Mouse (Mus musculus): Measurements from ENCODE around the gene 4930564D02Rik. TPM values are rescaled to one million over a fixed set of nuclear protein-coding genes. Genes with fewer than 3 reads are reported as not detected.

The 4930564D02Rik gene
- polyA plus RNA-seq (2012; ENCODE audit: low replicate concordance), result not detected in 2 replicates

DNA sequence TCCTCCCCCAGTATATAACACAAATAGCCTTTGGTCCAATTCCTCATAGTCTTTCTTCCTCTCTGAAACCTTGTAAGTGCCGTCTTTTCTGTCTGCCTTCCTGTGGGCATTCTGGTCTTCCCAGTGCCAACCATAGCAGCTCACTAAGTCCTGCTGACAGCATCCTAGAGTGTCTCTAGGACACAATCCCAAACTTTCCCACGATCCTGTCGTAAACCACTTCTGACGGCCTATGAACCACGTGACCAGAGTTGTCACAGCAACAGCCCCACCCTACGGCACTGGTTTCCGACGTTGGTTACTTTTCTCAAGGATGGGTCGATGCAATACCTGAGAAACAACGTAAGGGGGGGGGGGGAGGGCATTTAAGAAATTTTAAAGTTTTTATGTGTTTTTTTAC, at the start of gene 4930564D02Rik:
TSS of gene 4930564D02Rik (plus strand) at position 301 of the 400 bp plus-strand sequence.

GRCm38 (mm10) chr3:105052937-105053697, 13.5 kb upstream of the 4930564D02Rik start, which contains the start of gene Cttnbp2nl:
Gene Cttnbp2nl, minus strand, starts transcription at chr3:105053146.

Other genes starting within 250 kb of the 4930564D02Rik start
- 23.8 and 27.2 TPM in 2 replicates for gene Mov10, start 248.3 kb upstream of the 4930564D02Rik start, polyA plus RNA-seq (2012; ENCODE audit: low replicate concordance)
- 1.9 and 5.6 TPM in 2 replicates for gene St7l, start 202.8 kb upstream of the 4930564D02Rik start, polyA plus RNA-seq (2012; ENCODE audit: low replicate concordance)
- 9.9 and 16.0 TPM in 2 replicates for gene Capza1, start 202.3 kb upstream of the 4930564D02Rik start, polyA plus RNA-seq (2012; ENCODE audit: low replicate concordance)
- not detected in 2 replicates for gene Wnt2b, start 104.9 kb upstream of the 4930564D02Rik start, polyA plus RNA-seq (2012; ENCODE audit: low replicate concordance)
- gene Cttnbp2nl, start 13.7 kb upstream of the 4930564D02Rik start, polyA plus RNA-seq (2012; ENCODE audit: low replicate concordance), result 0.73 and 1.5 TPM in 2 replicates

Measured in leukemia stem cell, adult 10-12 weeks (primary cell).